17 mouse cellular contexts compared by ENCODE assay signal in the genomic region with DNA sequence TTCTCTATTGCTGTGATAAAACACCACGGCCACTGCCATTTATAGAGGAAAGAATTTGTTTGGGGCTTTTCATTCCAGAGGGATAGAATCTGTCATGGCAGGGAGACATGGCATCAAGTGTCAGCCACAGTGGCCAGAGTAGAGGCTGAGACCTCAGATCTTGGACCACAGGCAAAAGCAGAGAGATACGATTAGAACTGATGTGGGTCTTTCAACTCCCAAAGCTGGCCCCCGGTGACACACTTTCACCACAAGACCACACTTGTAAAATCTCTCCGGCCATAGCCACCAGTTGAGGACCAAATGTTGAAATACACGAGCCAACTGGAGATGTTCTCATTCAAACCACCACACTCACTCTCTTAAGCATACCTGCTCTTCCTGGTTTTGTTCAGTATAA. TPM values are rescaled to one million over a fixed set of nuclear protein-coding genes. Genes with fewer than 3 reads are reported as not detected.
"Had no signal": no experiment of that assay in that cellular context is flagged by ENCODE, and none has a peak within 500 bp of the region (broad histone marks: within the 10 kb centered on the region; RNA-seq: fewer than 3 reads in every experiment).

No protein-coding gene starts in this region.

- DNase-seq: retina, postnatal 1 day; right cerebral cortex, adult 18-20 months; right cerebral cortex, postnatal 14 days; right cerebral cortex, postnatal 25 days; right cerebral cortex, postnatal 4 days; spleen, adult 18-20 months; thymus, adult 18-20 months; thymus, adult 2 months; thymus, postnatal 14 days; thymus, postnatal 25 days; thymus, postnatal 36 days; thymus, postnatal 4 days had no signal

- H3K27ac ChIP-seq: neural tube, embryonic 13.5 days; neural tube, embryonic 15.5 days; stomach, embryonic 15.5 days; stomach, postnatal 0 days had no signal

- H3K4me2 ChIP-seq: neural tube, embryonic 13.5 days; neural tube, embryonic 15.5 days; stomach, embryonic 15.5 days had no signal

- H3K27me3 ChIP-seq: neural tube, embryonic 13.5 days; neural tube, embryonic 15.5 days; stomach, embryonic 15.5 days had no signal

- H3K4me1 ChIP-seq: neural tube, embryonic 13.5 days; neural tube, embryonic 15.5 days; stomach, embryonic 15.5 days had no signal

- H3K36me3 ChIP-seq: neural tube, embryonic 13.5 days; neural tube, embryonic 15.5 days; stomach, embryonic 15.5 days had no signal

- H3K9ac ChIP-seq: neural tube, embryonic 13.5 days; neural tube, embryonic 15.5 days; stomach, embryonic 15.5 days had no signal

- H3K4me3 ChIP-seq: neural tube, embryonic 13.5 days; neural tube, embryonic 15.5 days; stomach, embryonic 15.5 days had no signal

- H3K9me3 ChIP-seq: neural tube, embryonic 13.5 days; neural tube, embryonic 15.5 days; stomach, embryonic 15.5 days had no signal

RNA-seq across cellular contexts. Expression of a gene that starts 29.5 kb away (rescaled TPM):
- total RNA-seq: neutrophil, adult 5-6 weeks had no signal
